Comparison of ENCODE assay signal across 17 mouse cellular contexts in genomic region chr1:184905904-184906745, GRCm38 (mm10). TPM values are rescaled to one million over a fixed set of nuclear protein-coding genes. Genes with fewer than 3 reads are reported as not detected.
DNase-seq lines count a peak whose midpoint lies in the region; ATAC-seq and TF ChIP-seq lines count a peak whose summit lies in the region.
"Had no signal": no experiment of that assay in that cellular context is flagged by ENCODE, and none has a peak within 500 bp of the region (broad histone marks: within the 10 kb centered on the region; RNA-seq: fewer than 3 reads in every experiment).

No protein-coding gene starts in this region.

- H3K4me2 ChIP-seq in embryonic facial prominence, embryonic 12.5 days (replicated peaks), result no peak overlapping the region
- no peak overlapping the region for H3K4me2 ChIP-seq in hindbrain, embryonic 14.5 days (replicated peaks)
- no peak overlapping the region for H3K4me2 ChIP-seq in stomach, postnatal 0 days (replicated peaks; ENCODE audit: low read depth)
- no peak overlapping the region for H3K4me2 ChIP-seq in liver, embryonic 12.5 days
- H3K4me2 ChIP-seq: liver, embryonic 11.5 days; lung, embryonic 14.5 days had no signal

- no peak for TF ChIP-seq CTCF in stomach, postnatal 0 days (IDR thresholded peaks at IDR 0.05; ENCODE audit: low read depth)

- 82% methylated on average over 12 of the region's 12 CpGs for WGBS in embryonic facial prominence, embryonic 12.5 days
- 92% methylated on average over 12 of the region's 12 CpGs for WGBS in embryonic facial prominence, embryonic 10.5 days
- WGBS in hindbrain, embryonic 14.5 days, result 48% methylated on average over 12 of the region's 12 CpGs
- 87% methylated on average over 12 of the region's 12 CpGs for WGBS in stomach, postnatal 0 days
- 82% methylated on average over 12 of the region's 12 CpGs for WGBS in liver, embryonic 12.5 days (ENCODE audit: insufficient replicate concordance)

- H3K4me3 ChIP-seq in embryonic facial prominence, embryonic 12.5 days, result no peak overlapping the region
- H3K4me3 ChIP-seq in embryonic facial prominence, embryonic 10.5 days, result no peak overlapping the region
- H3K4me3 ChIP-seq in hindbrain, embryonic 14.5 days (replicated peaks; ENCODE audit: low read length), result no peak overlapping the region
- H3K4me3 ChIP-seq in stomach, postnatal 0 days (ENCODE audit: low read depth, low read length), result no peak overlapping the region
- no peak overlapping the region for H3K4me3 ChIP-seq in liver, embryonic 12.5 days
- H3K4me3 ChIP-seq: limb, embryonic 10.5 days had no signal

- no peak for DNase-seq in embryonic facial prominence, embryonic 10.5 days (ENCODE audit: low spot score)
- DNase-seq in retina, postnatal 1 day, result peak; percentile 21
- no peak for DNase-seq in retina, embryonic 14.5 days (ENCODE audit: low spot score)
- DNase-seq in hindbrain, embryonic 14.5 days (ENCODE audit: low spot score), result peak; percentile 72
- no peak for DNase-seq in stomach, postnatal 0 days (ENCODE audit: low spot score)
- DNase-seq in kidney, postnatal 10 days, result no peak
- DNase-seq: embryo, embryonic 11 days; gastrocnemius, postnatal 10 days; kidney, adult 9 months; lung, embryonic 14.5 days; lung, postnatal 4 days; thymus, postnatal 4 days had no signal

- peak overlapping the region; percentile 17; the same call in 1 of the 2 replicates for H3K27ac ChIP-seq in embryonic facial prominence, embryonic 12.5 days
- no peak overlapping the region for H3K27ac ChIP-seq in embryonic facial prominence, embryonic 10.5 days (replicated peaks)
- peak overlapping the region; percentile 72 for H3K27ac ChIP-seq in hindbrain, embryonic 14.5 days
- H3K27ac ChIP-seq in stomach, postnatal 0 days (replicated peaks), result no peak overlapping the region
- H3K27ac ChIP-seq in liver, embryonic 12.5 days, result no peak overlapping the region
- H3K27ac ChIP-seq: limb, embryonic 10.5 days had no signal

- TF ChIP-seq EP300 in stomach, postnatal 0 days (optimal IDR thresholded peaks at IDR 0.05), result no peak

- H3K36me3 ChIP-seq in embryonic facial prominence, embryonic 12.5 days, result peaks cover 46% of the 10 kb centered on the region
- peaks cover 81% of the 10 kb centered on the region for H3K36me3 ChIP-seq in embryonic facial prominence, embryonic 10.5 days (replicated peaks)
- peaks cover 90% of the 10 kb centered on the region for H3K36me3 ChIP-seq in hindbrain, embryonic 14.5 days (replicated peaks; ENCODE audit: control insufficient read depth, insufficient read depth)
- H3K36me3 ChIP-seq in stomach, postnatal 0 days (ENCODE audit: control insufficient read depth, insufficient read depth, low read length), result peaks cover 6% of the 10 kb centered on the region; the same call in 1 of the 2 replicates
- no peaks in the 10 kb centered on the region for H3K36me3 ChIP-seq in liver, embryonic 12.5 days

- no peak for ATAC-seq in embryonic facial prominence, embryonic 12.5 days (ENCODE audit: insufficient number of reproducible peaks, insufficient read depth, low FRiP score, low TSS enrichment)
- ATAC-seq in hindbrain, embryonic 14.5 days (ENCODE audit: low FRiP score), result peak; percentile 67
- ATAC-seq in stomach, postnatal 0 days (ENCODE audit: low FRiP score, low TSS enrichment), result no peak
- no peak for ATAC-seq in liver, embryonic 12.5 days
- ATAC-seq: inflammation-experienced regulatory T-cells, adult 6 months had no signal

- no peaks in the 10 kb centered on the region for H3K27me3 ChIP-seq in embryonic facial prominence, embryonic 12.5 days
- no peaks in the 10 kb centered on the region for H3K27me3 ChIP-seq in embryonic facial prominence, embryonic 10.5 days (replicated peaks; ENCODE audit: low read depth, poor library complexity, severe bottlenecking)
- no peaks in the 10 kb centered on the region for H3K27me3 ChIP-seq in hindbrain, embryonic 14.5 days (ENCODE audit: control insufficient read depth, insufficient read depth, low read length)
- H3K27me3 ChIP-seq in stomach, postnatal 0 days (ENCODE audit: control insufficient read depth, insufficient read depth, low read length), result no peaks in the 10 kb centered on the region
- H3K27me3 ChIP-seq in liver, embryonic 12.5 days (replicated peaks), result no peaks in the 10 kb centered on the region

- no peak overlapping the region for H3K9ac ChIP-seq in embryonic facial prominence, embryonic 12.5 days
- no peak overlapping the region for H3K9ac ChIP-seq in hindbrain, embryonic 14.5 days
- H3K9ac ChIP-seq in stomach, postnatal 0 days (ENCODE audit: low read length), result no peak overlapping the region
- no peak overlapping the region for H3K9ac ChIP-seq in liver, embryonic 12.5 days
- H3K9ac ChIP-seq: lung, embryonic 14.5 days had no signal

- H3K4me1 ChIP-seq in embryonic facial prominence, embryonic 12.5 days, result no peaks in the 10 kb centered on the region
- peaks cover 3% of the 10 kb centered on the region; the same call in 1 of the 2 replicates for H3K4me1 ChIP-seq in embryonic facial prominence, embryonic 10.5 days
- H3K4me1 ChIP-seq in hindbrain, embryonic 14.5 days (replicated peaks; ENCODE audit: control insufficient read depth, insufficient read depth, low read length), result peaks cover 24% of the 10 kb centered on the region; the same call in 1 of the 2 replicates
- no peaks in the 10 kb centered on the region for H3K4me1 ChIP-seq in stomach, postnatal 0 days (replicated peaks; ENCODE audit: control insufficient read depth, insufficient read depth)
- no peaks in the 10 kb centered on the region for H3K4me1 ChIP-seq in liver, embryonic 12.5 days
- H3K4me1 ChIP-seq: limb, embryonic 10.5 days had no signal

- H3K9me3 ChIP-seq in embryonic facial prominence, embryonic 12.5 days, result no peaks in the 10 kb centered on the region
- H3K9me3 ChIP-seq in embryonic facial prominence, embryonic 10.5 days, result no peaks in the 10 kb centered on the region
- H3K9me3 ChIP-seq in hindbrain, embryonic 14.5 days (ENCODE audit: control insufficient read depth, low read length), result no peaks in the 10 kb centered on the region
- H3K9me3 ChIP-seq in stomach, postnatal 0 days (ENCODE audit: control insufficient read depth, low read length), result no peaks in the 10 kb centered on the region
- no peaks in the 10 kb centered on the region for H3K9me3 ChIP-seq in liver, embryonic 12.5 days (replicated peaks)
- H3K9me3 ChIP-seq: limb, embryonic 10.5 days had no signal

RNA-seq across cellular contexts. Expression of gene C130074G19Rik, which starts 23.1 kb away (rescaled TPM):
- polyA plus RNA-seq in embryonic facial prominence, embryonic 12.5 days (2016; fragmentation: Nextera tagmentation; extraction: Ambion mirVana), result 1.0 and 1.3 TPM in 2 replicates
- polyA plus RNA-seq in embryonic facial prominence, embryonic 10.5 days (2016; fragmentation: Nextera tagmentation; extraction: Ambion mirVana), result 0.49 and 0.64 TPM in 2 replicates
- 1.1 and 1.5 TPM in 2 replicates for polyA plus RNA-seq in hindbrain, embryonic 14.5 days (2014; fragmentation: Nextera tagmentation; extraction: Ambion mirVana)
- polyA plus RNA-seq in stomach, postnatal 0 days (2015; fragmentation: Nextera tagmentation; extraction: Ambion mirVana), result 1.9 TPM in 2 replicates
- polyA plus RNA-seq in liver, embryonic 12.5 days (2016; fragmentation: Nextera tagmentation; extraction: Ambion mirVana), result 1.2 and 1.3 TPM in 2 replicates
- polyA plus RNA-seq: inflammation-experienced regulatory T-cells, adult 6 months had no signal

RNA-seq across cellular contexts. Expression of gene Marc2, which starts 59.9 kb away (rescaled TPM):
- polyA plus RNA-seq in embryonic facial prominence, embryonic 12.5 days (2016; fragmentation: Nextera tagmentation; extraction: Ambion mirVana), result 144 and 152 TPM in 2 replicates
- 78.9 and 82.0 TPM in 2 replicates for polyA plus RNA-seq in embryonic facial prominence, embryonic 10.5 days (2016; fragmentation: Nextera tagmentation; extraction: Ambion mirVana)
- polyA plus RNA-seq in hindbrain, embryonic 14.5 days (2014; fragmentation: Nextera tagmentation; extraction: Ambion mirVana), result 141 and 144 TPM in 2 replicates
- 197 and 217 TPM in 2 replicates for polyA plus RNA-seq in stomach, postnatal 0 days (2015; fragmentation: Nextera tagmentation; extraction: Ambion mirVana)
- polyA plus RNA-seq in liver, embryonic 12.5 days (2016; fragmentation: Nextera tagmentation; extraction: Ambion mirVana), result 171 and 178 TPM in 2 replicates

Comparison
In these comparisons a context has a peak if more than half of its experiments do, and no peak if none do; other contexts are left out.
1. H3K27ac ChIP-seq: peak in embryonic facial prominence, embryonic 12.5 days (single experiment) and hindbrain, embryonic 14.5 days (single experiment); none in embryonic facial prominence, embryonic 10.5 days (single experiment), stomach, postnatal 0 days (single experiment) and liver, embryonic 12.5 days (single experiment).
2. DNase-seq: peak in retina, postnatal 1 day (single experiment) and hindbrain, embryonic 14.5 days (single experiment); none in embryonic facial prominence, embryonic 10.5 days (single experiment), retina, embryonic 14.5 days (single experiment), stomach, postnatal 0 days (single experiment) and kidney, postnatal 10 days (single experiment).